Mouse (Mus musculus): Measurements from ENCODE around the gene Spem1. TPM values are rescaled to one million over a fixed set of nuclear protein-coding genes. Genes with fewer than 3 reads are reported as not detected.

Gene Spem1
- polyA plus RNA-seq, 1 experiment, result not detected

GRCm38 (mm10) chr11:69836703-69837576 lies 15.0 kb upstream of the Spem1 start:
- WGBS, result 6% methylated on average over 49 of the region's 52 CpGs
- TF ChIP-seq CTCF (IDR thresholded peaks at IDR 0.05; ENCODE audit: extremely low read depth, insufficient read length, insufficient replicate concordance, low read depth, low read length), result no peak
- no peak for TF ChIP-seq POLR2A (IDR thresholded peaks at IDR 0.05; ENCODE audit: low read depth, low read length)
- Histone ChIP-seq H3K27ac (ENCODE audit: insufficient read depth, low read depth, low read length) (no peak overlapping the region), H3K4me1 (ENCODE audit: control insufficient read depth, insufficient read depth, insufficient read length, low read length) (peaks cover 4% of the 10 kb centered on the region), H3K4me3 (ENCODE audit: low read depth, low read length) (peak overlapping the region; percentile 76), H3K36me3 (ENCODE audit: control insufficient read depth, insufficient read depth, low read length) (no peaks in the 10 kb centered on the region), H3K27me3 (ENCODE audit: control insufficient read depth, insufficient read depth, low read length) (peaks cover 12% of the 10 kb centered on the region)

- Histone ChIP-seq H3K27me3 (ENCODE audit: control insufficient read depth, insufficient read depth, low read length) (peaks cover 12% of the 10 kb centered on the region), H3K27ac (ENCODE audit: insufficient read depth, low read depth, low read length) (no peak overlapping the region), H3K4me1 (ENCODE audit: control insufficient read depth, insufficient read depth, insufficient read length, low read length) (peaks cover 4% of the 10 kb centered on the region), H3K36me3 (ENCODE audit: control insufficient read depth, insufficient read depth, low read length) (no peaks in the 10 kb centered on the region), H3K4me3 (ENCODE audit: low read depth, low read length) (no peak overlapping the region)
- WGBS, result 18% methylated on average over 4 of the region's 4 CpGs
- no peak for TF ChIP-seq CTCF (IDR thresholded peaks at IDR 0.05; ENCODE audit: extremely low read depth, insufficient read length, insufficient replicate concordance, low read depth, low read length)
- TF ChIP-seq POLR2A (IDR thresholded peaks at IDR 0.05; ENCODE audit: low read depth, low read length), result no peak
These were observed 14.0 kb upstream of the Spem1 start for GRCm38 (mm10) chr11:69835966-69836335.

- Histone ChIP-seq H3K4me1 (ENCODE audit: control insufficient read depth, insufficient read depth, insufficient read length, low read length) (peaks cover 4% of the 10 kb centered on the region), H3K4me3 (ENCODE audit: low read depth, low read length) (no peak overlapping the region), H3K27me3 (ENCODE audit: control insufficient read depth, insufficient read depth, low read length) (peaks cover 12% of the 10 kb centered on the region), H3K27ac (ENCODE audit: insufficient read depth, low read depth, low read length) (no peak overlapping the region), H3K36me3 (ENCODE audit: control insufficient read depth, insufficient read depth, low read length) (no peaks in the 10 kb centered on the region)
- WGBS, result 54% methylated on average over 9 of the region's 9 CpGs
- TF ChIP-seq POLR2A (IDR thresholded peaks at IDR 0.05; ENCODE audit: low read depth, low read length), result no peak
These were observed 13.5 kb upstream of the Spem1 start for GRCm38 (mm10) chr11:69835326-69835965.

DNA sequence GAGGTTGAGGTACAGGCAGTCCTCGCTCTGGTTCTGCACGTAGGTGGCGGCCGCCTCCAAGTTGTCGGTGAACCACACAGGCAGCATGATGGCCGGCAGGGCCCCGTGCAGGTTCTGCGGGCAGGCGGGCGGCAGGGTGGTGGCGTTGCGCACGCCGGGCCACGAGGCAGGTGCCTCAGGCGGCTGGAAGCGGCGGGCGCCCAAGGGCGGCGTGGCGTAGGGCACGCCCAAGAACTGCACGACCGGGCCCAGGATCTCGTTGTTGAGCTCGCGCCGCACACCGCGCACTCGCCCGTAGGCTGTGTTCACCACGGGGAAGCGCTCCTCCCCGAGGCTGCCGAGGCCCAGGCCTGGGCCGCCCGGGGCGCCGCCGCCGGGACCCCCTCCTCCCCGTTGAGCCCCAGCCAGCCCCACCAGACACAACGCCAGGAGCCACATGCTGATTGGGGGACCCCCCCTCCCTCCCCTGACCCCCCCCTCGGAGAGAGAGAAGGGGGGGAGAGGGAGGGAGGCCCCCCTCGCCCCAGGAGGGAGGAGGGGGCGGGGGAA lies 12.1 kb upstream of the Spem1 start:
- 5% methylated on average over 48 of the region's 48 CpGs for WGBS
- peaks cover 12% of the 10 kb centered on the region for H3K27me3 ChIP-seq (ENCODE audit: control insufficient read depth, insufficient read depth, low read length)
- no peaks in the 10 kb centered on the region for H3K36me3 ChIP-seq (ENCODE audit: control insufficient read depth, insufficient read depth, low read length)
- H3K4me3 ChIP-seq (ENCODE audit: low read depth, low read length), result peak overlapping the region; percentile 42
- peaks cover 4% of the 10 kb centered on the region for H3K4me1 ChIP-seq (ENCODE audit: control insufficient read depth, insufficient read depth, insufficient read length, low read length)
- TF ChIP-seq CTCF (IDR thresholded peaks at IDR 0.05; ENCODE audit: extremely low read depth, insufficient read length, insufficient replicate concordance, low read depth, low read length), result no peak
- no peak for TF ChIP-seq POLR2A (IDR thresholded peaks at IDR 0.05; ENCODE audit: low read depth, low read length)
- no peak overlapping the region for H3K27ac ChIP-seq (ENCODE audit: insufficient read depth, low read depth, low read length)

DNA sequence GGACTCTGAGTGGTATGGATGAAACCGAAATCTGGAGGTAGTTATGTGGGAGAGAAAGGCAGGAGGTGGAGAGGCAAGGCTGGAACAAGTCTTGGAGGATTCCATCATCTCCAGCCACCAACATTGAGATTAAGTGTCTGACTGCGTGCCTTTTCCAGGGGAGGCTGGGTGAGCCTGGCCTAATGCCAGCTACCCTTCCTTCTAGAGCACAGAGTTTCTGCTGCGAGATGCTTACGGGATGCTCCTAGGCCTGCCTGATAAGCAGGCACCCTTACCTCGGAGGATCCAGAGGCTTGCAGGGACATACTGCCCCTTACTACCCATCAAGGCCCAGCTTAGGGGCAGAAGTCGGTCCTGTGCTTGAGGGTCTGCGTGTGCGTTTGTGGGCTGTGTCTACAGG lies 11.6 kb upstream of the Spem1 start:
- Histone ChIP-seq H3K4me3 (ENCODE audit: low read depth, low read length) (peak overlapping the region; percentile 42), H3K36me3 (ENCODE audit: control insufficient read depth, insufficient read depth, low read length) (no peaks in the 10 kb centered on the region), H3K4me1 (ENCODE audit: control insufficient read depth, insufficient read depth, insufficient read length, low read length) (peaks cover 4% of the 10 kb centered on the region), H3K27ac (ENCODE audit: insufficient read depth, low read depth, low read length) (no peak overlapping the region), H3K27me3 (ENCODE audit: control insufficient read depth, insufficient read depth, low read length) (peaks cover 12% of the 10 kb centered on the region)
- 46% methylated on average over 8 of the region's 8 CpGs for WGBS
- TF ChIP-seq CTCF (IDR thresholded peaks at IDR 0.05; ENCODE audit: extremely low read depth, insufficient read length, insufficient replicate concordance, low read depth, low read length) (no peak), POLR2A (IDR thresholded peaks at IDR 0.05; ENCODE audit: low read depth, low read length) (no peak)

DNA sequence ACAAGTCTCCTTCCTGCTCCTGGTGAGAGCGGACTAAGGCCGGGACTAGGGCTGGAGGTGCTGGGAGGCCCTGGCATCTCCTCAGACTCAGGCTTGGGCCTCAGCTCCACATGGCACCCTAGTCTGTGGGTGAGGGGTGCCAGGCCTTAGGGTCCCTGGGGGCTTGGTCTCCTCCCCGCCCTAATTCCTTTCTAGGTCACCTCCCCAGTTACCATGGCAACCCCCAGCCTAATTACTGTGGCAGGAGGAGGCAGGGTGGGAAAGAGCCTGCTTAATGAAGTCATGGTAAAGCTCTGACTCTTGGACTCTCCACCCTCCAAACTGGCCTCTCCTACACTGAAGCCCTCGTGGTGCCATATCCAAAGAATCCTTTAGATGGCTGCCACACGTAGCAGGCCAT lies 6.9 kb upstream of the Spem1 start:
- Histone ChIP-seq H3K4me3 (ENCODE audit: low read depth, low read length) (no peak overlapping the region), H3K27ac (ENCODE audit: insufficient read depth, low read depth, low read length) (no peak overlapping the region), H3K4me1 (ENCODE audit: control insufficient read depth, insufficient read depth, insufficient read length, low read length) (peaks cover 2% of the 10 kb centered on the region), H3K36me3 (ENCODE audit: control insufficient read depth, insufficient read depth, low read length) (no peaks in the 10 kb centered on the region), H3K27me3 (ENCODE audit: control insufficient read depth, insufficient read depth, low read length) (no peaks in the 10 kb centered on the region)
- TF ChIP-seq CTCF (IDR thresholded peaks at IDR 0.05; ENCODE audit: extremely low read depth, insufficient read length, insufficient replicate concordance, low read depth, low read length) (no peak), POLR2A (IDR thresholded peaks at IDR 0.05; ENCODE audit: low read depth, low read length) (no peak)
- 72% methylated on average over 5 of the region's 5 CpGs for WGBS

- Histone ChIP-seq H3K27ac (ENCODE audit: insufficient read depth, low read depth, low read length) (no peak overlapping the region), H3K36me3 (ENCODE audit: control insufficient read depth, insufficient read depth, low read length) (no peaks in the 10 kb centered on the region), H3K4me1 (ENCODE audit: control insufficient read depth, insufficient read depth, insufficient read length, low read length) (no peaks in the 10 kb centered on the region), H3K4me3 (ENCODE audit: low read depth, low read length) (no peak overlapping the region), H3K27me3 (ENCODE audit: control insufficient read depth, insufficient read depth, low read length) (no peaks in the 10 kb centered on the region)
- TF ChIP-seq POLR2A (IDR thresholded peaks at IDR 0.05; ENCODE audit: low read depth, low read length), result no peak
- WGBS, result 72% methylated on average over 2 of the region's 2 CpGs
These were observed 1.5 kb upstream of the Spem1 start for GRCm38 (mm10) chr11:69823456-69823855.
